Mouse (Mus musculus) gastrocnemius, postnatal 25 days (tissue): ENCODE results near the gene St6galnac3. TPM values are rescaled to one million over a fixed set of nuclear protein-coding genes. Genes with fewer than 3 reads are reported as not detected.
"Not testable (repeated sequence)": the region's sequence is repeated elsewhere in the genome, so short reads cannot be mapped to it uniquely, and the experiment has no call there.

Experiments
- DNase-seq: peaks from one replicate; pipeline ENCODE4 v3.0.0; 2022
- total RNA-seq, 2 experiments: library from RNA; stranded (reverse); gene quantifications; 1 replicate in 1 of 2; 2 replicates in 1 of 2; pipeline ENCODE4 v1.2.3; 2021

Gene St6galnac3
- total RNA-seq, 2 experiments from 2014 or later: 2.3 to 2.8 TPM

DNA sequence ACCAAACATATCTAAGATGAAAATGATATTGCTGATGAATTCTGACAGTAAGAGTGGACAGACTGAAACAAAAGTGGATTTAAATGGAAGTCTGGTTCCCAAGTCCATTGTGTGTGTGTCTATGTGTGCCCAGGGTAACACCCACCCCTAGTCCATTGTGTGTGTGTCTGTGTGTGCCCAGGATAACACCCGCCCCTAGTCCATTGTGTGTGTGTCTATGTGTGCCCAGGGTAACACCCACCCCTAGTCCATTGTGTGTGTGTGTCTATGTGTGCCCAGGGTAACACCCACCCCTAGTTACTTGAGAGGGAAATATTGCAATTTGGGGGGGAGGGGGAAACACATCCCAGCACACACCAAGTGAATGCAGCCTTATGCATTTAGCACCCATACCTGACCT is 318.1 kb downstream of the St6galnac3 start:
- no peak for DNase-seq

DNA sequence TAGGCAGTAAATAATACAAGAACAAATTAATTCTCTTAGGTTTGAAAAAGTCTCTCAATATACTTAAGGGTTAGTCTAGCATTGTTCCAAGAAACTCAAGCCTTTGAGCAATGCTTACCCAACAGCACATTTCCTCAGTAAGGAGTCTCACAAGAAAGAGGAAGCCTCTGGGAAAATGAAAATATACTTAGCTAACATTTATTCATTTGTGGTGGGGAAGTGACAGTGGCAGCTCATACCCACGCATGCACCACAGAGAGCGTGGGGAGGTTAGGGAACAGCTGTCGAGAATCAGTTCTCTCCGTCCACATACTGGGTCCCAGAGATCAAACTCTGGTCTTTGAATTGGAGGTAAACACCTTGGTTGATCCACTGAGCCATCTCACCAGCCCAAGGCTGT is 318.8 kb downstream of the St6galnac3 start:
- no peak for DNase-seq

GRCm38 (mm10) chr3:153405643-153406042 is 319.3 kb downstream of the St6galnac3 start:
- DNase-seq: no peak

DNA sequence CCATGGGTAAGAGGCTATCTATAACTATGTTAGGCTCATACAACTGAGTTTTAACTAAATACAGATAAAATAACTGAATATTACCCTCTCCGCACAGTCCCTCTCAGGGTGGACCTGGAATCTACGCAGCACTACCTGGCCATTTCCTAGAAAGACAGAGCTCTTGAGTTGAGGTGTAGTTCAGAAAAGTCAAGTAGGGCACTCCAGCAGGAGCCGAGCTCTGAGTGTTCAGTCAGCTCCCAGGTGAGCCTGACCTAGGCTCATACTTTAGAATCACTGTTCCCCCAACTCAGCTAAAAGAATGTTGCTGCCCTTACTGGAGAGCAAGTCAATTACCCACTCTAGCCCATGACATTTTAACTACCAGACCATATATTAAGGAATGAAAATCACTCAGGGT is 324.7 kb downstream of the St6galnac3 start:
- no peak for DNase-seq

DNA sequence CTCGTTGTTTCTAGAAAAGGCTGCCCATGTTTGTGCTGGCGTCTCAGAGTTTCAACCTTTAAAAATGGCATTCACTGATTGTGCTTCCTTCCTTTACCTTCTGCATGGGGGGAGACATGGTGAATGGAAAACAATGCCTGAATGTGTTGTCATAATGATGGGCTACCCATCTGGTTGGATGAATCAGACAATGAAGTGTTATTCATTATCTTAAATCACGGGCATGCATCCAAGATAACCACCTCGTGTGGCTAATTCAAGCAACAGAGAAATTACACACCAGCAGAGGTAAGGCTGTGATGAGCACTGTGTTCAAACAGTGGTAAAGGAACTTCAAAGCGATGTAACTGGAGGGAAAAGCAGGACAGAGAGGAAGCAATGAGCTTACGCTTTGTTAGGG is 325.4 kb downstream of the St6galnac3 start:
- DNase-seq: no peak

DNA sequence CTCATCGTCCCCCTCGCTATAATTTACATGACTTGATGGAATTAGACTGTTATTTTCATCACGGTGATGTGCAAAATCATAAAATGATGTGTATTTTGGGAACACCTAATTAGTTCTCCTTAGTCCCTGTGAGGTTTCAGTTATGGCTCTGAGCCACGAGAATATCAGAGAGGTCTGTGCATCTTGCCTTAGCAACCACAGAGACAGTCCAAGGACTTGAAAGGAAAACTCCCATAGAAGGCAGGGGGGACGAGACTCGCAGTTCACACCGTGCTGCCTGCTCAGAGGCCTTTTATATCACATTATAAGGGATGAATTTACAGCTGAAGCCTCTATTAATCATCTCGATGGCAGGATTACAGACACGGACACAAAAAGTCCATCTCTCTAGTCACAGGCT is 327.2 kb downstream of the St6galnac3 start:
- no peak for DNase-seq

DNA sequence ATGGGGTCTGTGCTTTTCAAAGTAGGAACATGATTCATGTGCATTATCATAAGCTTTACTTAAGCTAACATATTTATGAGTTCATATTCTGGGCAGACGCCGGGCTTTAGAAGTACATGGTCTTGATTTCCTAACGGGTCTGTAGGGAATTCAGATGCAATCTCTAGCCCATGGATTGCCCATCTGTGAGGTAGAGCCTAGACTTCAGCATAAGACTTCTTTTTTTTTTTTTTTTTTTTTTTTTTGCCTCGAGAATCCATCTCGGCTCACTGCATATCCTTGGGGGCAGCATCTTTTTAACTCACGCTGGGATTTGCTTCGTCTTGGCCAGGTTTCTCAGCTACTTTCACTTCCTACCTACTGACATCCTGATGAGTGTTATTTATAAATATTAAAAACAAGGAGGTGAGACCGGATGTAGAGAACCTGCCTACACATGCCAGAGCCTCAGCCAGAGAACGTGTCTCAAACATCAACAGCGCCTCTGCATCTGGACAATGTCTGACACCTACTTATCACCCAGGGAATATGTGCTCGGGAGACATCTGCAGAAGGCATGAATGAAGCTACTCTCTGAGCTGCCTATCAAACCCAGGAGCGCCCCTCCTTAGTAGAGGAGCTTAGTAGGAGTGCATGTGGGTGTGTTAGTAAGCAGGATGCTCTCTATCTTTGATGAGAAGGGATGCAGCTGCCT is 328.5 kb downstream of the St6galnac3 start:
- no peak for DNase-seq

DNA sequence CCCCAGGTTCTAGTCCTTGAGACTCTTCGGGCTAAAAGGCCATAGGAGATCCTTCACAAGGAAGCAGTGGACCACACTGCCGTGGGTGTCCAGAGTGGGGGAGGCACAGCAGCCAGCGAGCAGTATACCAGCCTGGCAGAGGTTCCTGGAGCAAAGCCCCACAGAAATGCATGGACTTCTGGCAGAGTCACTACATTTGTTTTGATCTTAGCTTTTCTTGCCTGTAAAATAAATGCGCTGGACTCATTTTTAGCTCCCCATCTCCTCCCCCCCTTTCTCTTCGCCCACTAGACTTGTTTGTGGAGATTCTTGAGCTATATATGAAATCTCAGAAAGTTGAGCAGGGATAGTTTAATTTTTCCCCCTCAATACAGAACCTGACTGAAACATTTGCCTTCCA is 329.6 kb downstream of the St6galnac3 start:
- DNase-seq: no peak

DNA sequence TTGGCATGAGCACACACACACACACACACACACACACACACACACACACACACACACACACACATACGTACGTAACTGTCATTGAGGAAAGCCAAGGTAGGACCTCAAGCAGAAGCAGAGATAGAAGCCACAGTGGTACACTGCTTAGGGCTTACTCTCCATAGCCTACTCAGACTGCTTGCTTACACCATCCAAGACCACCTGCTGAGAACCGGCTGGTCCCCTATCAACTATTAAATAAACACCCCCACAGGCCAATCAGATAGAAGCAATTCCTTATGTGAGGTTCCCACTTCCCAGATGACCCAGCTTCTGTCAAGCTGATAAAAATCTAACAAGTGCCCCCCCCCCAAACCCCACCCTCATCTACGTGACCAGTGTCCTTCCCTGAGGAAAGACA is 330.2 kb downstream of the St6galnac3 start:
- no peak for DNase-seq

DNA sequence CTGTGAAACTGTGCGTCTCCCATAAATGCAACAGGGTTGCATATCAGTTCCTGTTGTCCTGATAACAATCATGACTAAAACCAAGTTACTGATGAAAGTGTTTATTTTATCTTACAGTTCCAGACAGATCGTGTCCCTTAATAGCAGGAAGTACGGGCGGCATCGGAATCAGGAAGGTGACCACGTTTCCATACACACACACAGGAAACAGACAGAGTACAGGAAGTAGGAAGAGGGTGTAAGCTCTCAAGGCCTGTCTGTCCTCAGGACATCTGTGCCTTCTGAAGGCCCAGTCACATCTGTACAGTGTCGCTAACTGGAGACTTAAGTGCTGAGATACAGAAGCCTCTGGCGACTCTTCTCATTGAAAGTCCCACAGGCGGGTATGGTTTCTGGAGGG is 330.8 kb downstream of the St6galnac3 start:
- DNase-seq: no peak

GRCm38 (mm10) chr3:153391451-153391850 is 333.5 kb downstream of the St6galnac3 start:
- not testable (repeated sequence) for DNase-seq

DNA sequence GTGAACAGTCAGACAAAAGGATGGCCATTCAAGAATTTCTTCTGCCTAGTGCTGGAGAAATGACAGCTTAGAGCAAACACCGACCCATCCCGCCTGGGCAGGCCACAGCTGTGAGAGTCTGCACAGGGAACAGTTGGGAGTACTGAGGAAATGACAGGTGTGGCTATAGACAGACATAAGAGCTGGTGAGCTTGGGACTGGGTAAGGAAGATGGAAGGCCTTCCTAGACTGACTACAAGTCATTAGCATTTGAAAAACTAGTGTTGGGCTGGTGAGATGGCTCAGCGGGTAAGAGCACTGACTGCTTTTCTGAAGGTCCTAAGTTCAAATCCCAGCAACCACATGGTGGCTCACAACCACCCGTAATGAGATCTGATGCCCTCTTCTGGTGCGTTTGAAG is 340.3 kb downstream of the St6galnac3 start:
- DNase-seq: not testable (repeated sequence)

DNA sequence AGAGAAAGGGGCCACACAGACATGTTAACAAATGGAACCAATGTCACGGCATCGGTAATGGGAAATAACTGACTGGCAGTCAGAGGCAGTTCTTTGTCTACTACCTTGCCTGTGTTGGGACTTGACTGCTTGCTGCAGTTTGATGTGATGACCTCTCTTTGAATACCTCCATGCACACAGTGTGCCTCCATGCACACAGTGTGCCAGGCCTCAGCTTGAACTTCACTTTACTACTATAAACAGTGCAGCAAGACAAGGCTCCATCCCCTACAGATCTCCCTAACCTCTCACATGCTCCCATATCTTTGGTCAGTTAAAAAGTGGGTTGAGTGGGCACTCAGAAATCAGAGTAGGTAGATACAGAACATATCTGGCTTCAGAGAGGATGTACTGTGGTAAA is 341.3 kb downstream of the St6galnac3 start:
- DNase-seq: no peak

DNA sequence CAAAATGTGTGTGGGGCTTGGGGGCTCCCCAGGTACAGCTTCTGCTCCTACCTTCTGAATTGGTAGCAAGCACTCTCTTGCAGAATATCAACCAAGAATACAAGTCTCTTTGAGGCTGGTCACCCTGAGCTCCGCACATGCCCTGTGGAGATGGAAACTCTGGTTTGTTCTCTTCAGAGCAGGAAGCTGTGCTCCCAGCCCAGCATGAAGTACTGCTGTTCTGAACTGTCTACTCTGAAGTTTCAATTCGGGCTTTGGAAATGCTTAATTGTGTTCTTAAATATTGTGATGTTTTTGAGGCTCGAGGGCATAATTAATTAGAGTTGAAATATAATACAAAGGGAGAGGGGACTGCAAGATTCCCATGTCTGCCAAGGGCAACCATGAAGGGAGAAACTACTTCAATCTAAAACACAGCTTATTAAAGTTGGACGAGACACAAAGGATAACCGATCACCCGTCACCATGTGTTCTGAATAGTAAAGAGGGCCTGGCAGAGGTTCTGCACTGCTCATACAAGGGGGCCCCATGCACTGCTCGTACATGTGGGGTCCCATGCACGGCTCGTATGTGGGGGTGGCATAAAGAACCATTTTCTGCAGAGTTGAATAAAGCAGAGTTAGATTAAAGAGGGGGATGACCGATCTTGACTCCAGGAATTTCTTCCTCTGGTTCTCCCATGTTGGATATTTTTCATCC is 359.8 kb downstream of the St6galnac3 start:
- DNase-seq: no peak

GRCm38 (mm10) chr3:153364366-153364765 is 360.6 kb downstream of the St6galnac3 start:
- DNase-seq: no peak

DNA sequence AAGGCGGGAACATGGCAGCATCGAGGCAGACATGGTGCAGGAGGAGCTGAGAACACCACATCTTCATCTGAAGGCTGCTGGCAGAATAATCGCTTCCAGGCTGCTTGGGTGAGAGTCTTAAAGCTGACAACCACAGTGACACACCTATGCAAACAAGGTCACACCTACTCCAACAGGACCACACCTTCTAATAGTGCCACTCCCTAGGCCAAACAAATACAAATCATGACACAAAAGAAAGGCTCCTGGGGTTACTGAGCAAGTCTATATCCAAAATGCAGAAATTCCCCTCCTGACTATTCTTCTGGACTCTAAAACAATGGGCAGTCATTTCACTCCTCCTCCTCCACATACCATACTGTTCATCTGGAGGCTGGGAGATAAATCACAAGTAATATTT is 365.0 kb downstream of the St6galnac3 start:
- DNase-seq: no peak

GRCm38 (mm10) chr3:153356071-153356470 is 368.9 kb downstream of the St6galnac3 start:
- no peak for DNase-seq

GRCm38 (mm10) chr3:153354988-153355297 is 370.0 kb downstream of the St6galnac3 start:
- no peak for DNase-seq

DNA sequence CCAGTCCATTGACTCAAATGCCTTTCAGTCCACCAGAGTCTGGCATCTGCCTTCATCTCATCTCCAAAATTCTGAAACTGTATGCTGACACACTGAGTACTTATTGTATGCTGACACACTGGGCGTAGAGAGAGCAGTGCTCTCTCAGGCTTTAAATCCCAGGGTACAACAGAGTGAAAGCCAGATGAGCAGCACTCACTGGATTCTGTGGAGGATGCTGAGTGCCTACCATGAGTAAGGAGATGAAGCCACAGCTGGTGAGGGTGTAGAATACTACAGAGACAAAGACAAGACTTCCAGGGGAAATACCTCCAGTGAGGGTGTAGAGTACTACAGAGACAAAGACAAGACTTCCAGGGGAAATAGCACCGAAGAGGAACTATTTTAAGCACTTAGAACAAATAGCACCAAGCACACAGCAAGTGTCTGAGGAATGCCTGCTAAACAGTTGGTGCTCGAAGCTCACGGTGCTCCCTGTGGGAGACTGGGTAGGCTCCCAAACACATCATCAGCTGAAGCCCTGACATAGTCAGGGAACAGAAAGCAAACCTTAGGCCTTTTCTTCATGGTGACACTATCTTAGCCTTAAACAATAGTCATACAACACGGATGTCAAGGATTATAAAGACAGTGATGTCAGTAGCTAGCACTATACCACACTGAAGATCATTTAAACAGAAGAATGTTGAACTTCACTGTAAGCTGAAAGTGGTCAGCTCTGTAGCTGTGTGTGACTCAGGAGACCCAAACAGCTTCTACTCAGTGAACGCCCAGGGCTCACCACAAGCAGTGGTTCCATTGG is 370.6 kb downstream of the St6galnac3 start:
- no peak for DNase-seq

GRCm38 (mm10) chr3:153353313-153354103 is 371.5 kb downstream of the St6galnac3 start:
- DNase-seq: no peak

DNA sequence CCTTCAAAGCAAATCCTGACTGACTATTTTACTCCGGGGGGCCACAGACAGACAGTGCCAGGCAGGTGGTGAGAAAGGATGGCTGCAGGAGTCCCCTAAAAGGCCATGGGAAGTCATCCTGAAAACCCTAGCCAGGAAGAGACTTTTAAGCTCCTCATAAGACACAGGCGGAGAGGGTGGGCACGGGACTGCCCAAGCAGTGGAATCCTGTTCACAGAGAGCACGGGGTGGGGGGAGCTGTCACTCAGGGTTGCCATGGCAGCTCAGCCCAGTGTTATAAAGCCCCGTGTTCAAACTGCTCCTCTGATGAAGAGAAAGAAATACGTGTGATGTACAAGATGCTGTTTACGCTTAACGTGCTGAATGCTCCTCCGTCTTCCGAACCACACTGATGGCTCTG is 375.0 kb downstream of the St6galnac3 start:
- no peak for DNase-seq

GRCm38 (mm10) chr3:153348797-153349465 is 376.0 kb downstream of the St6galnac3 start:
- no peak for DNase-seq
